Mouse (Mus musculus): Measurements from ENCODE around the gene Sel1l.
"Not testable (repeated sequence)": the region's sequence is repeated elsewhere in the genome, so short reads cannot be mapped to it uniquely, and the experiment has no call there.

The Sel1l gene

DNA sequence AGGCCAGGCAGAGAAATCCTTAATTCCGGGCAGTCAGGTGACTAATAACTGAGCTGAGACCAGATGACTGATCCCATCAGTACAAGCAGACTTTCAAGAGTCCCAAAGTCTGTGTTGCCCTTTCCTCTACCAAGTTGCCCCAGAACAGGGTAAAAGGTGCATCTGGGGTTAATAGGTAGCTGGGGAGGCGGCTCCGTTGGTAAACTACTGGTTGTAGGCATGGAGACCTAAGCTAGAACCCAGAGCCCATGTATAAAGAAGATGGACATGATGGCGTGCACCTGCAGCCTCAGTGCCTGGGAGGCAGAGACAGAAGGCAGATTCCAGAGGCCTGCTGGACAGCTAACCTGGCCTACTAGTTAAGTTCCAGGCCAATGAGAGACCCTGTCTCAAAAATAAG, 30.2 kb downstream of the Sel1l start:
- no peak for DNase-seq (ENCODE audit: low read depth, low spot score)

DNA sequence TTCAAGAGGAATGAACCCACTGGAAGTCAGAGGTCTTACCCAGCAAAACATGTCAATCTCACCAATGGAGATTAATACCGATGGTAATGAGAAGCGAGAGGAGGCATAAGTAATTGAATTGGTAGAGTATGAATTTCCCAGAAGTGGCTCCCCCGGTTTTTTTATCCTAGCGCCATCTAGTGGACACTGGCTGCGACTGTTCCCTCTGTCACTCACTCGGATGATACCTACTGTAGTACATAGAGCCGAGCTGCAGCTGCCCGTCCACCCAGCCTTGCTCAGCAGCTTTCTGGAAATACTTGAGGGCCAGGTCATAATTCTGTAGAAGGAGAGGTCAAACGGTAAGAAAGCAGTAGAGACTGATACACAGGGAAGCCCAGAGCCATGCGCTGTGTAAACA, 33.0 kb downstream of the Sel1l start:
- DNase-seq (ENCODE audit: low read depth, low spot score): peak; percentile 33

DNA sequence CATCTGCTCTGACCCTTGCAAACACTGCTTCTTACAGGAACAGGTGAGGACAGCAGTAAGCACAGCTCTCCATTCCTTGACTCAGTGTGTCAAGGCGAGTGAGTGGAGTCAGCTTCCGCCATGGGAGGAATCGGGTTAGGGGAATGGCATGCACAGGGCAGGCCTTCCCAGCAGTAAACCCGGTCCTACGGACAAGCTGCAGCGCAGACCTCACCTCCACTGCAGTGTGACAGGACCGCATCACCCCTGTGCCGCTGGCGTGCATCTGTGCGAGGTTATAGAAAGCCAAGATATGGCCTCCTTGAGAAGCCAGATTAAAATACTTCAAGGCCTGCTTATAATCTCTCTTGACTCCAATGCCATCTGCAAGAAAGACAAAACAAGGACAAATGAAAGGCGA, 33.4 kb downstream of the Sel1l start:
- DNase-seq (ENCODE audit: low read depth, low spot score): no peak

DNA sequence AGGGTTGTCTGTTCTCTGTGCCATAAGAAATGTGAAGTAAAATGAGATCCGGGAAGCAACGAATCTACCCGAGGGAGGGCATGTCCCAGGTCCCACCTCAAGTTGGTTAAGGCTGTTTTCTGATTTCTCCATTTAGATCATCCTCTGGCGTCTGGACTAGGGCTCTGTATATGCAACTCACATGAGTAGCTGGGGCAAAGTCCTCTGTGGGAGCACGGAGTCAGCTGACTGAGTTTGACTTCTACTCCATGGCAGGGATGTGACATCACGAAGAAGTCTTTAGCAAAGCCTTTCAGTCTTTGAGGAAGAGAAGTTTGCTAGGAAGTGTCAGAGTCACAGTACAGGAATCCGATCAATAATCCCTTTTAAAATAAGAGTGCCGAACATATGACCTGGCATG, 40.0 kb downstream of the Sel1l start:
- no peak for DNase-seq (ENCODE audit: low read depth, low spot score)

DNA sequence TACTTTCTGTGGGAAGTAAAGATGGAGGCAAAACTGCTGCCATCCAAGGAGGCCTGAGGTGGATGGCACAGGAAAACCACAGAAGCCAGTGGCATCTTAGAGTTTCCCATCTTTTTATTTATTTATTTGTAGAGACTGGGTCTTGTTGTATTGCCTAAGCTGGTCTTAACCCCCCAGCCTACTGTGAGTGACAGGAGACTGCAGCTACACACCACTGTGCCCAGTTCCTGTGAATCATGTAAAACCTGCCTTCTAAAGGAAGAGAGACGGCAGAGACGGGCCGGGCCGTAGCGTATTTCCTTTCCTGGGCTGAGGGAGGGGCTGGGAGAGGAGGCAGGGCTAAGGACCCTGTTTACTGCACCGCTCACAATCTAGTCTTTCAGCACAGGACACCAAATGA, 41.2 kb downstream of the Sel1l start:
- DNase-seq (ENCODE audit: low read depth, low spot score): no peak

DNA sequence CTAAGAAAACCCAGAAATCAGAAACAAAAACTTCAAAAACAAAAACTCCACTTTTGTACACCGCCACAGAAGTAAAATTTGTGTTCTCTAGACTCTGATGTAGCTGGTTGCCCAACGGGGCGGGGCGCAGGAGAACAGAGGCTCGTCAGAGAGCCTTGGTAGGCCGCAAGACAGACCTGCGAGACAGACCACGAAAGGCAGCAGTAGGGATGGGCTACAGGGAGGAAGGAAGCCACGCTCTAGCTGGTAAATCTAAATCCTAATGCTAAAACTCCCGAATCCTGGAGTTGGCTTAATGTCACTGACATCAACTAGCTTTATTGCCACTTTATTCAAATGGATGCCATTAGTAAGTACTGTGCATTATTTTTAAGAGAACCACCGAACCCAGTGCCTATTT, 41.9 kb downstream of the Sel1l start:
- no peak for DNase-seq (ENCODE audit: low read depth, low spot score)

DNA sequence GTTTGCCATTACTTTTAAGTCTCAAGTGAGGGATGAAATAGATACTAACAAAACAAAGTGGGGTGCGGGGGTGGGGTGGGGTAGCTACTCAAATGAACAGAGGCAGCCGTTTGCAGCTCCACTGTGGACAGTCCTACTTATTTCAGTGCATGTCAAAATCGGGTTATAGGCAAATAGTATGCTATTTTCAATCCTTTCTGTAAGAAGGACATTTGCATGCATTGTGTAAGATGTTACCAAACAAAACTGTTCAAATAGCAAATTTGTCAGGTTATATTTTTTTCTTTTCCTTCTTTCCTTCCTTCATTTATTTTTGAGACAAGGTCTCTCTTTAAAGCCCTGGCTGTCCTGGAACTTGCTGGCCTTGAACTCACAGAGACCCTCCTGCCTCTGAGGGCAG, 44.7 kb downstream of the Sel1l start:
- DNase-seq (ENCODE audit: low read depth, low spot score): no peak

DNA sequence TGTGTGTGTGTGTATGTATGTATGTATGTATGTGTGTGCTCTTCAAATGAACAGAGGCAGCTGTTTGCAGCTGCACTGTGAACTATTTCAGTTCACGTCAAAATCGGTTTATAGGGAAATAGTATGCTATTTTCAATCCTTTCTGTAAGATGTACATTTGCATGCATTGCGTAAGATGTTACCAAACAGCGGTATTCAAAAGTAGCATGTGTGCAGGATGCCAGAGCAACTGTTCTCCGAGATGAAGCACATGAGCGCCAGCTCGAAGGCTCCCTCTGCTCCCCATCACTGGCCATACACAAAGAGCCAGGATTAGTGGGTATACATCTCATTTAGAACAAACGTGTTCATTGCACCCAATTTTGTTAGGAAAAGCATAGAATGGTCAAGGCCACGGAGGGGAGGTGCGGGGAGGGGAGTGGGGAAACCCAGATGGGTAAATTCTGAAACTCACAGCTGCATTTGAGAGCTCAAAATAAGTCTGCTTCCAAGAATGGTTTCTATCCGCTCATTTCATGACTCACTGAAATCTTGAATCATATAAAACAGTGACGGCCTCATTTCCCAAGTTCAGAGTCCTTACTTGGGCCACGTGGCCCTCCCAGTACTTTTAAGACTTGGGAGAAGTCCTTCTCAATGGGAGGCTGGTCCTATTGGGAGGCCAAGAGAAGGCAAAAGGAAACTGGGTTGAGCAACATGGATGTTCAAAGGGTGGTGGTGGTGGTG, 45.6 kb downstream of the Sel1l start:
- no peak for DNase-seq (ENCODE audit: low read depth, low spot score)

DNA sequence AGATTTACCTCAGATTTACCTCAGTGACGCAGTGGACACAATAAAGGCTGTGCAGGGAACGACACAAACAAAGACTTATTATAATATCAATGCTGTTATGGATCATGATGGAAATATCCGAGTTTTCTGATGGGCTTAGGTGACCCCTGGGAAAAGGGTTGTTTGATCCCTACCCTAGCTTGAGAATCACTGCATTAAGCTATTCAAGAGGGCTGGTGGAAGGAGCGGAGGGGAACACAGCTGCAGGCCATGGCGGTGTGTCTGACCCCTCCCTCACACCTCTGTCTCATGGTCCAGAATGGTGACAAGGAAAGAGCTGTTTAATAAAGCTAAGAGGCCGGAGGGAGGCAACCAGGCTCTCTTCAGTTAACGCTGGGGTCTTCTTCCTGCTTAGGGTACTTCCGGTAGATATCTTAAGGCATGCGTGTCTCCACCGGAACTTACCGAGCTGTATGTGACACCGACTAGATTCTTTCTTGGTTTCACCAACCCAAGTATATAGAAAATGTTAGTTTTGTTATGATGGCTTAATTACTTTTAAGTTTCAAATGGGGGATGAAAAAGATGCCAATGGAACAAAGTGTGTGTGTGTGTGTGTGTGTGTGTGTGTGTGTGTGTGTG, 46.3 kb downstream of the Sel1l start:
- no peak for DNase-seq (ENCODE audit: low read depth, low spot score)

DNA sequence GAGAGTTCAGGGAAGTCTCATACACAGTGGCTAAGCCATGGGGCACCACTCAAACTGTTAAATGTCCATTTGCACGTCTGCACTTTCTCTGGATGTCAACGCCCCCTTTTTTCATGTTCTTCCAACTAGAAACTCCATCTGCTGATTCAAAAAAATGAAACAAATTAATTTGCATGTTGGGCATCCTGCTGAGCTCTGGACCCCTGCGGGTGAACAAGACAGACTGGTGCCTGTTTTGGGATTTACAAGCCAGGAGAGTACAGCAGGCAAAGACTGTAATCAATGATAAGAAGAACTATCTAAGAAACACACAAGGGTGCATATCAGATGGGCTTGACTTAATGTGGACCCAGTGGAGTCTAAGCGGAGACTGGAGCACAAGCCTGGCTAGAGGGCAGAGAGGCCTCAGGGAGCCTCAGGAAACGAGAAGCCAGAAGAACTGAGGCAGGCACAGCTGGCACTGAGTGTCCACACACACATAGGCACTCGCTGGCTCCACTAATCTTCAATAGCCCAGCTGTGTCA, 48.0 kb downstream of the Sel1l start:
- no peak for DNase-seq (ENCODE audit: low read depth, low spot score)

DNA sequence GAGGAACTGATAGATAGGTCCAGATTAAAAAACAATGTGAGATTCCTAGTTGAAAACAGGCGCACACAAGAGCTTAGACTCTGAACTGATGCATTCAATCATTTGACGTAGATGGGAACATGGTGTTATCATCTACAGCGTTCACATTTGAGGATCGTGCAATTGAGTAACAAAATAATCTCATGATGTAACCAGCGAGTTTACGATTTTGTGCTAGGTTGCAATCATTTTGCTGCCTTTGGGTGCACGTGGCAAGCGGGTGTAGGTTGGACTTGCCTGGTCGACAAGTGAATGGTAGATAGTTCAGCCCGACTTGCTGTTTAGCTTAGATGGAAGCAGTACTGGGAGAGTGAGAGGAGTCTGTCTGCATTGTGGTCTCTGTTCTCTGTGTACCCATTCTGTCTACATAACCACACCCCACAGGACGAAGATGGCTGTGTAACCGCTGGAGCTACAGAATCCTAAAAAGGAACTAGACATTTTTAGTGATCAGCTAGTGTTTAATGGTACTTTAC, 49.1 kb downstream of the Sel1l start:
- no peak for DNase-seq (ENCODE audit: low read depth, low spot score)

DNA sequence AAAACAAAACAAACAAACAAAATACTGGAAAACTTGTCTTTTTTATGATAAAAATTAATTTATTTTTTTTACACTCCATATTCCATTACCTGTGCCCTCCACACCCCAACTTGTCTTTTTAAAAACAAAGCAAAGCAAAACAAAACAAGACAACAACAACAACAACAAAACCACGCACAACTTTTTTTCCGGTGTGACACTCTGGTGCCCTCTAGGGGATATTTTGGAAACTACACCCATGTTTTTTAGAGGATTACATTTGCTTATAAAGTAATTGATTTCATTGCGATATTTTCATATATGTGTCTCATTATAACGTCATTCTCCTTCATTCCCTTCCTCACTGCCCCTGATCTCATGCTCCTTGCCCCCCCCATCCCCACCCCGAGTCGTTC, 49.6 kb downstream of the Sel1l start:
- DNase-seq (ENCODE audit: low read depth, low spot score): no peak

DNA sequence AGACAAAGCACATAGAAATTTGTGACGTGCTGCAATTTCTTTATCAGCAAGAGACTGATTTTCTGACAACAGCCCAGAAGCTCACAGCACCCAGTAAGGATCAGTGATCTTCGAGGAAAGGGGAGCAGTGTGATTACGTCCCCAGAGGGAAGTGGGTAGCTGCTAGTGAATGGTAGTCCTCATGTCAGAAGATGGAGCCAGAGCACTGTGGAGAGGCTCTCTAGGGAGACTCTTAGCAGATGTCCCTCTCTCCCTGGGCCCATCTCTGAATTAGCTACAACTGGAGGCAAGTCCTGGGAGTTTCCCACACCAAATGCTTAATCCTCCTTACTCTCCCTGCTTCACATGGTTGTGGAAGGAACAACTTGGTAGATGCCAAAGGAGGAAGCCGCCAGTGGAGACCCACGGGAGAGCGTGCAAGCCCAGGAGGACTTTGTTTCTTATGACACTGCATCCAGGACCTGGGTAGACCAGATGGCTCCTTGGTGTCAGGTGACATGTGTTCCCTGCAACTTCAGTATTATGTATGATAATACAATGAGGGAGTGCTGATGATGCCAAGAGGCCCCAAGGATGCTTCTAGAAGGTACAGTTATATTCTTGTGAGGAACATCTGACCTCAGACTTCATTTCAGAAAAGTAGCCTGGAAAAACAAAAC, 50.1 kb downstream of the Sel1l start:
- no peak for DNase-seq (ENCODE audit: low read depth, low spot score)

DNA sequence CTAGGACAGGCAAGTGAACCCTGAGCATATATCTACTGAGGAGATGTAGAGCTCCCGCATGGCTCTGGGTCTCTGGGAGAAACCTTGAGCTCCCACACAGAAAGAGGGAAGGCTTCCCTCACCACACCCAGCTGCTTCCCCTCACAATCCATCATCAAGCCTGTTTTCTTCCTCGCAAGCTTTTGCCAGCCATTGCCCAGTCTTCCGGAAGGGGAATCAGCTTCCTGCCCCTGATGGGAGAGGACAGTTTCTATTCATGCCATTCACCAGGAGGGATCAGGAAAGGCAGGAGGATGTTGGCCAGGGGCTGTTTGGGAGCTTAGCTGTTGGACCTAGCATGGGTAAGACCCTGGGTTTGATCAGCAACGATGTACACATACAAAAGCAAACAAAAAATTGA, 52.2 kb downstream of the Sel1l start:
- no peak for DNase-seq (ENCODE audit: low read depth, low spot score)

DNA sequence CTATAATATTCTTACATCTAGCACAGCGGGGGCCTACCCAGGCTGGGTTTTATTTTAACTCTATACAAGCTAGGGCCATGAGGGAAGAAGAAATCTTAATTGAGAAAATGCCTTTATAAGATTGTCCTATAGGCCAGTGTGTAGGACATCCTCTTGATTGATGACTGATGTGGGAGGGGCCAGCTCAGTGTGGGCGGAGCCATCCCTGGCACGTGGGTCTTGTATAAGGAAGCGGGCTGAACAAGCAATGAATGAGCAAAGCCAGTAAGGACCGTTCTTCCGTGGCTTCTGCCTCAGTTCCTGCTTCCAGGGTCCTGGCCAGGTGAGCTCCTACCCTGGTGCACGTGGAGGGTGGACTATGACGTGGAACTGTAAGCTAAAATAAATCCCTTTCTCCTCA, 55.7 kb downstream of the Sel1l start:
- DNase-seq (ENCODE audit: low read depth, low spot score): no peak

DNA sequence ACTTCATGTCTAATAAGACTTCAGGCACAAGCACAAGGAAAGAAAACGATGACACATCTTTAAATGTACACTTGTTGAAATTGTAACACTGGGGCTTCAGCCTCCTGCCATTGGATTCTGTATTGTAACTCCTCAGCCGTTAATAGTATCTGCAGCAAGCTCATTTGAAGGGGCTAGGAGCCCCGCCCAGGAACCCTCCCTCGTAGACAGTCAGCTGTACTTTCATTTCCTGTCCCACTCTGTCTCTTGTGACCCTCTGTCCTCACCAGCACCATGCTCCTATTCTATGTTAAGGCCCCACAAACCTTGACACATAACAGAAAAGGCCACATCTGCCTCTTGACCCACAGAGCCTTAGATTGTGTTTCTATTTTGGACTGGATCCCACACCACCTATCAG, 57.1 kb downstream of the Sel1l start:
- DNase-seq (ENCODE audit: low read depth, low spot score): no peak

DNA sequence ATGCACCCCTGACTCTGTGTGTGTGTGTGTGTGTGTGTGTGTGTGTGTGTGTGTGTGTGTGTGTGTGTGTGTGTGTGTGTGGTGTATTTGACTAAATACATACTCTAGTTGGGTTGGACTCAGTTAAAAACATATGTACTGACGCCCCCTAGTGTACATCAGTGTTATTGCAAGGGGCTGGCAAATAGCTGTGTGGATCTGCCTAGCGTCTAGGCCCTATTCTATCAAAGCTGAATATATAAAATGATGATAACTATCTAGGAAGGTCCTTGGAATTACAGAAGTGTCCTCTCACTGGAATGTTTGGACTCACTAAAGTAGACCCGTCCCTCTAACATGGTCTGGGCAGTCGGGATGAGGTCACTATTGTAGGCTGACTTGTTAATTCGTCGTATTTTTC, 59.2 kb downstream of the Sel1l start:
- peak; percentile 50 for DNase-seq (ENCODE audit: low read depth, low spot score)

DNA sequence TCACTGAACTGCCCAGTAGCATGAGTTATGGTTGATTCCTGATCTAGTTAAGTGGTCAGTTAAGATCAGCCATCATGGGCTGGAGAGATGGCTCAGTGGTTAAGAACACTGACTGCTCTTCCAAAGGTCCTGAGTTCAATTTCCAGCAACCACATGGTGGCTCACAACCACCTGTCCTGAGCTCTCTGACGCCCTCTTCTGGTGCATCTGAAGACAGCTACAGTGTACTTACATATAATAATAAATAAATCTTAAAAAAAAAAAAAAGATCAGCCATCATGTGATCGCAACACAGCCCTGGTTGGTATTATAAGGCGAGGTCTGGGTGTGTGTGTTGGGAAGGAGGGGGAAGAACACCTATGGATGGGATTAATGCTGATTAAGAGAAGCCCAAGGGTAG, 60.5 kb downstream of the Sel1l start:
- DNase-seq (ENCODE audit: low read depth, low spot score): not testable (repeated sequence)

DNA sequence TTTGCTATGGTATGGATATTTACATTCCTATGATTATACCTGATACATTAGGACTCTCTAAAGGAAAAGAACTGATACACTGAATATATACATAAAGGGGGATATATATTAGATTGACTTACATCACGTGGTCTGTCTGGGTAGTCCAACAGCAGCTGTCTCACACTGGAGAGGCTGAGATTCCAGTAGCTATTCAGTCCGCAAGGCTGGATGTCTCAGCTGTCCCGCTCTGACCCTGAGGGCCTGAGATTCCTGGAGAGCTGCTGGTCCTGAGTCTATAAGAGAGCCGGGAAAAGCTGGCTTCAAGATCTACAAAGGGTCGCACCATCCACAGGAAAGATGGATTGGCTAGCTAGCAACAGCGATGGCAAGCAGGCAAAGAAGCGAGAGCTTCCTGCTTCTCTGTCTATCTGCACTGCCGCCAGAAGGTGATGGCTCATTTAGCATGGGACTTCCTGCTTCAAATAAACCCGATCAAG, 61.0 kb downstream of the Sel1l start, which contains the start of gene Ston2:
Ston2 (minus strand) TSS at position 429 of the 479 bp plus-strand sequence.
- no peak for DNase-seq (ENCODE audit: low read depth, low spot score)

DNA sequence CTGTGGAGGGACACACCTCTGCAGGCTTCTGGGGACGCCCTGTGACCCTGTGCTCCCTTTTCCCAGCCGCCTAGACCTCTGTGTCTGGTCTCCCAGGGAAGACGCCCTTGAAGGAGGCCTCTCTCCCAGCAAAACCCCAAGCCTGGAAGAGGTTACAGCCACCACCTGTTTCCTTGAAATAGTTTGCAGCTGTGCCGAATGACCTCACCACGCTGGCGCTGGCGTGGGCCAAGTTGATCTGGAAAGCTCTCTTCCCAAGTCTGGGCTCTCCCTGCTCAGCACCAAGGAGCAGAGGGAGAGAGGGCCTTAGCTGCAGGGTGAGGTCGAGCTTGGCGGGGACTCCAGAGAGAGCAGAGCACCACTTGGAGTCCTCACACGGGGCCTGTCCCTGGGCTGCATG, 62.6 kb downstream of the Sel1l start:
- no peak for DNase-seq (ENCODE audit: low read depth, low spot score)

DNA sequence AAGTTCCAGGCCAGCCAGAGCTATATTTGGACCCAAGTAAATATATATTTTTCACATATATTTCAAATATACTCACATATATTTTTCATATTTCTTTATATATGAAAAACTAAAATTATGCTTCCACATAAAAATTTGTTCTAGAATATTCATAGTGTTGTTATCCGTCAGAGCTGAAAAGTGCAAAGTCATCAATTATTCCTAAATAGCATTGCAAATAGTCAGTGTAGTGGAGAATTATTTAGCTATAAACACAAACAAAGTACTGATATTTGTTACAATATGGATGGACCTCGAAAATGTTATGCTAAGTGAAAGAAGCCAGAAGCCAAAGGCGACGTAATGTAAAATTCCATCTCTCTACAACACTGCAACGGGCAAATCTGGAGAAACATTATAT, 67.5 kb downstream of the Sel1l start:
- no peak for DNase-seq (ENCODE audit: low read depth, low spot score)

DNA sequence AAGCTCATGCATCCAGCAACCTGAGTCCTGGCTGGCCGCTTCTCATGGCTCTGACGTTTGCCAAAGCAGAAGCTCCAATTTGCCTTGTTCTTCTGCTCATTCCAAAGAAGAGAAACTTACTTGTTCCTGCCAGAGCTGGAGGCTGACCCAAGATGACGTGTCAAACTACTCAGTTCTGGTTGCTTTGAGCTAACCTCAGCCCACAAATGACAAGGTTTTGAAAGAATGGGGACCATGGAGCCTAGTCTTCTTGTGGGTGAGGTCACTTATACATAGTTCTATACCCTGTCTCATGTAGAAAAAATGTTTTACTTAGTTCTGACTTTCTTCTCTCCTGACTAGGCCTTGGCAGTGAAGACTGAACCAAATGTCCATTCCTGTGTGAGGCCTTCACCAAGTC, 68.4 kb downstream of the Sel1l start:
- DNase-seq (ENCODE audit: low read depth, low spot score): no peak

DNA sequence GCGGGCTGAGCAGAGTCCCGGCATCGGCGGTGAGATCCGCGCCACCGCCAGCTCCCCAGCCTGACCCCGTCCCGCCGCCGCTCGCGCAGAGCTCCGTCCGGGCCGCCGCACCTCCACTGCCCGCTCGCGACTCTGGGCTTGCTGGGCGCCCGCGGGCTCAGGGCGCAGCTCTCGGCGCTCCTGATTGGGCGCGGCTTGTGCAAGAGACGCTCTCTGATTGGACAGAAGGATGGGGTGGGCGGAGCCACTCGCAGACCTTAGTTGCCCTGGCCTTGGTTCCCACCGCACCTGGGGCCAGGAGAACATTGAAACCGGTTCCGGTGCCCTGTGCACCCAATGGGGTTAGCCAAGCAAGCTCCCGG, 70.0 kb downstream of the Sel1l start:
- peak; percentile 68 for DNase-seq (ENCODE audit: low read depth, low spot score)

Data from c-Kit-negative CD71-positive TER-119-positive erythroid progenitor cells, embryonic 14.5 days (primary cell).